Comparison of ENCODE assay signal across 11 mouse cellular contexts in the genomic region with DNA sequence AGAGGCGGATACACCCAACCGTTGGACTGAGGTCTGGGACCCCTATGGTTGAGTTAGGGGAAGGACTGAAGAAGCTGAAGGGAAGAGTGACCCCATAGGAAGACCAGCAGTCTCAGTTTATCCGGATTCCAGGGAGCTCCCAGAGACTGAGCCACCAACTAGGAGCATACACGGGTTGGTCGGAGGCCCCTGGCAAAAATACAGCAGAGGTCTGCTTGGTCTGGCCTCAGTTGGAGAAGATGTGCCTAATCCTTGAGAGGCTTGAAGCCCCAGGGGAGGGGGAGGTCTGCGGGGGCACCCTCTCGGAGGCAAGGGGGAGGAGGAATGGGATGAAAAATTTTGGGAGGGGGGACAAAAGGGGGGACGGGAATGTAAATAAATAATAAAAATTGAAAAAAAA. TPM values are rescaled to one million over a fixed set of nuclear protein-coding genes. Genes with fewer than 3 reads are reported as not detected.
DNase-seq lines count a peak whose midpoint lies in the region; ATAC-seq and TF ChIP-seq lines count a peak whose summit lies in the region.
"Had no signal": no experiment of that assay in that cellular context is flagged by ENCODE, and none has a peak within 500 bp of the region (broad histone marks: within the 10 kb centered on the region; RNA-seq: fewer than 3 reads in every experiment).

No protein-coding gene starts in this region.

- no peaks in the 10 kb centered on the region for H3K9me3 ChIP-seq in forebrain, embryonic 10.5 days
- no peaks in the 10 kb centered on the region for H3K9me3 ChIP-seq in forebrain, embryonic 15.5 days
- no peaks in the 10 kb centered on the region for H3K9me3 ChIP-seq in hindbrain, embryonic 15.5 days
- H3K9me3 ChIP-seq in hindbrain, embryonic 10.5 days: no peaks in the 10 kb centered on the region
- H3K9me3 ChIP-seq in midbrain, embryonic 15.5 days: no peaks in the 10 kb centered on the region
- H3K9me3 ChIP-seq in midbrain, postnatal 0 days (ENCODE audit: low read length): no peaks in the 10 kb centered on the region
- H3K9me3 ChIP-seq: forebrain, embryonic 12.5 days had no signal

- H3K4me2 ChIP-seq in forebrain, embryonic 15.5 days (replicated peaks): no peak overlapping the region
- H3K4me2 ChIP-seq in hindbrain, embryonic 15.5 days: peak overlapping the region; percentile 61; the same call in 1 of the 2 replicates
- peak overlapping the region; percentile 64; the same call in 1 of the 2 replicates for H3K4me2 ChIP-seq in midbrain, embryonic 15.5 days
- no peak overlapping the region for H3K4me2 ChIP-seq in midbrain, postnatal 0 days (ENCODE audit: low read depth, low read length, poor library complexity, severe bottlenecking)
- peak overlapping the region; percentile 99 for H3K4me2 ChIP-seq in myocyte (ENCODE audit: low read depth)

- TF ChIP-seq POLR2A in myocyte (IDR thresholded peaks at IDR 0.05; ENCODE audit: insufficient read length, low read depth): no peak

- no peak overlapping the region for H3K9ac ChIP-seq in forebrain, embryonic 15.5 days (replicated peaks)
- H3K9ac ChIP-seq in hindbrain, embryonic 15.5 days: no peak overlapping the region
- no peak overlapping the region for H3K9ac ChIP-seq in midbrain, embryonic 15.5 days
- H3K9ac ChIP-seq in midbrain, postnatal 0 days (replicated peaks; ENCODE audit: low read length, poor library complexity, severe bottlenecking): no peak overlapping the region

- no peaks in the 10 kb centered on the region for H3K27me3 ChIP-seq in forebrain, embryonic 10.5 days (ENCODE audit: poor library complexity, severe bottlenecking)
- no peaks in the 10 kb centered on the region for H3K27me3 ChIP-seq in forebrain, embryonic 15.5 days
- H3K27me3 ChIP-seq in hindbrain, embryonic 15.5 days: no peaks in the 10 kb centered on the region
- H3K27me3 ChIP-seq in hindbrain, embryonic 10.5 days (ENCODE audit: insufficient read depth, poor library complexity, severe bottlenecking): no peaks in the 10 kb centered on the region
- no peaks in the 10 kb centered on the region for H3K27me3 ChIP-seq in midbrain, embryonic 15.5 days (replicated peaks)
- H3K27me3 ChIP-seq in midbrain, postnatal 0 days (ENCODE audit: insufficient read depth, low read length): no peaks in the 10 kb centered on the region
- H3K27me3 ChIP-seq in myocyte (ENCODE audit: control insufficient read depth, insufficient read depth, insufficient read length): no peaks in the 10 kb centered on the region
- H3K27me3 ChIP-seq: forebrain, embryonic 12.5 days had no signal

- no peaks in the 10 kb centered on the region for H3K36me3 ChIP-seq in forebrain, embryonic 10.5 days (replicated peaks)
- H3K36me3 ChIP-seq in forebrain, embryonic 15.5 days: no peaks in the 10 kb centered on the region
- H3K36me3 ChIP-seq in hindbrain, embryonic 15.5 days: no peaks in the 10 kb centered on the region
- peaks cover 2% of the 10 kb centered on the region; the same call in 1 of the 2 replicates for H3K36me3 ChIP-seq in hindbrain, embryonic 10.5 days
- H3K36me3 ChIP-seq in midbrain, embryonic 15.5 days (replicated peaks): no peaks in the 10 kb centered on the region
- no peaks in the 10 kb centered on the region for H3K36me3 ChIP-seq in midbrain, postnatal 0 days (ENCODE audit: insufficient read depth, low read length)
- H3K36me3 ChIP-seq in myocyte (ENCODE audit: control insufficient read depth, insufficient read depth): peaks cover 8% of the 10 kb centered on the region
- H3K36me3 ChIP-seq: forebrain, embryonic 12.5 days had no signal

- no peak overlapping the region for H3ac ChIP-seq in myocyte (ENCODE audit: control insufficient read depth, insufficient read length)

- peaks cover 9% of the 10 kb centered on the region for H3K79me2 ChIP-seq in myocyte (ENCODE audit: control insufficient read depth, insufficient read depth)

- TF ChIP-seq CTCF in midbrain, postnatal 0 days (IDR thresholded peaks at IDR 0.05): no peak

- H3K27ac ChIP-seq in forebrain, embryonic 10.5 days: no peak overlapping the region
- H3K27ac ChIP-seq in forebrain, embryonic 15.5 days (replicated peaks): no peak overlapping the region
- H3K27ac ChIP-seq in hindbrain, embryonic 15.5 days (replicated peaks): no peak overlapping the region
- no peak overlapping the region for H3K27ac ChIP-seq in hindbrain, embryonic 10.5 days
- no peak overlapping the region for H3K27ac ChIP-seq in midbrain, embryonic 15.5 days
- no peak overlapping the region for H3K27ac ChIP-seq in midbrain, postnatal 0 days (ENCODE audit: low read depth, low read length)
- H3K27ac ChIP-seq: forebrain, embryonic 12.5 days had no signal

- H3K4me3 ChIP-seq in forebrain, embryonic 10.5 days: peak overlapping the region; percentile 57; the same call in 1 of the 2 replicates
- H3K4me3 ChIP-seq in forebrain, embryonic 15.5 days: no peak overlapping the region
- no peak overlapping the region for H3K4me3 ChIP-seq in hindbrain, embryonic 15.5 days
- no peak overlapping the region for H3K4me3 ChIP-seq in hindbrain, embryonic 10.5 days
- no peak overlapping the region for H3K4me3 ChIP-seq in midbrain, embryonic 15.5 days
- H3K4me3 ChIP-seq in midbrain, postnatal 0 days (ENCODE audit: low read depth, low read length): no peak overlapping the region
- peak overlapping the region; percentile 44 for H3K4me3 ChIP-seq in myocyte

- ATAC-seq in forebrain, embryonic 15.5 days (replicated peaks): no peak
- no peak for ATAC-seq in hindbrain, embryonic 15.5 days (ENCODE audit: low FRiP score, low read depth)
- no peak for ATAC-seq in midbrain, embryonic 15.5 days (replicated peaks)
- ATAC-seq in midbrain, postnatal 0 days (ENCODE audit: low FRiP score): no peak
- ATAC-seq in inflammation-experienced regulatory T-cells, adult 6 months: no peak

- DNase-seq in forebrain, embryonic 10.5 days (ENCODE audit: extremely low spot score, low spot score): no peak
- DNase-seq in hindbrain, embryonic 10.5 days (ENCODE audit: low spot score): no peak
- no peak for DNase-seq in midbrain, postnatal 0 days (ENCODE audit: low spot score)

- WGBS in forebrain, embryonic 10.5 days: 44% methylated on average over 8 of the region's 8 CpGs
- 46% methylated on average over 8 of the region's 8 CpGs for WGBS in forebrain, embryonic 15.5 days
- 56% methylated on average over 8 of the region's 8 CpGs for WGBS in hindbrain, embryonic 15.5 days
- 47% methylated on average over 8 of the region's 8 CpGs for WGBS in hindbrain, embryonic 10.5 days
- 50% methylated on average over 8 of the region's 8 CpGs for WGBS in midbrain, embryonic 15.5 days
- 53% methylated on average over 8 of the region's 8 CpGs for WGBS in midbrain, postnatal 0 days

- H3K4me1 ChIP-seq in forebrain, embryonic 10.5 days: peaks cover 23% of the 10 kb centered on the region
- H3K4me1 ChIP-seq in forebrain, embryonic 15.5 days: peaks cover 11% of the 10 kb centered on the region
- peaks cover 15% of the 10 kb centered on the region for H3K4me1 ChIP-seq in hindbrain, embryonic 15.5 days (replicated peaks)
- H3K4me1 ChIP-seq in hindbrain, embryonic 10.5 days (replicated peaks): peaks cover 24% of the 10 kb centered on the region; the same call in 1 of the 2 replicates
- H3K4me1 ChIP-seq in midbrain, embryonic 15.5 days: peaks cover 13% of the 10 kb centered on the region
- no peaks in the 10 kb centered on the region for H3K4me1 ChIP-seq in midbrain, postnatal 0 days (ENCODE audit: insufficient read depth, low read length)

TF ChIP-seq in myocyte, 11 proteins besides CTCF, POLR2A, EP300 and RAD21 (continues in another document):
- no peak for TF ChIP-seq MAX (IDR thresholded peaks at IDR 0.05; ENCODE audit: low read depth)
- TF ChIP-seq TCF12 (IDR thresholded peaks at IDR 0.05; ENCODE audit: insufficient read depth, poor library complexity, severe bottlenecking): no peak

RNA-seq across cellular contexts. Expression of gene Akr1b10, which starts 0.6 kb away (rescaled TPM):
- polyA plus RNA-seq in forebrain, embryonic 10.5 days (2016; fragmentation: Nextera tagmentation; extraction: Ambion mirVana): 11.0 and 11.9 TPM in 2 replicates
- 5.7 and 5.8 TPM in 2 replicates for polyA plus RNA-seq in forebrain, embryonic 15.5 days (2015; fragmentation: Nextera tagmentation; extraction: Ambion mirVana)
- 13.5 and 14.3 TPM in 2 replicates for polyA plus RNA-seq in hindbrain, embryonic 15.5 days (2015; fragmentation: Nextera tagmentation; extraction: Ambion mirVana)
- polyA plus RNA-seq in hindbrain, embryonic 10.5 days (2016; fragmentation: Nextera tagmentation; extraction: Ambion mirVana): 16.7 and 18.7 TPM in 2 replicates
- 9.4 and 10.0 TPM in 2 replicates for polyA plus RNA-seq in midbrain, embryonic 15.5 days (2015; fragmentation: Nextera tagmentation; extraction: Ambion mirVana)
- 9.5 and 13.8 TPM in 2 replicates for total RNA-seq in midbrain, postnatal 0 days (2014; rRNA removed)
- 15.0 and 15.4 TPM in 2 replicates for polyA plus RNA-seq in midbrain, postnatal 0 days (2015; fragmentation: Nextera tagmentation; extraction: Ambion mirVana)
- polyA plus RNA-seq in myocyte (2012; fragmentation: generic; extraction: Trizol): 38.2 TPM
- polyA plus RNA-seq in inflammation-experienced regulatory T-cells, adult 6 months (2017; shearing (Covaris generic)): 10 to 100 TPM; 42.7 to 61.2 (median 50.5) TPM

RNA-seq across cellular contexts. Expression of gene Akr1b7, which starts 28.7 kb away (rescaled TPM):
- 0.11 TPM in 1 of 2 replicates, not detected in the other for polyA plus RNA-seq in forebrain, embryonic 10.5 days (2016; fragmentation: Nextera tagmentation; extraction: Ambion mirVana)
- polyA plus RNA-seq in forebrain, embryonic 15.5 days (2015; fragmentation: Nextera tagmentation; extraction: Ambion mirVana): 0.14 TPM in 1 of 2 replicates, not detected in the other
- 0.12 TPM in 1 of 2 replicates, not detected in the other for polyA plus RNA-seq in hindbrain, embryonic 15.5 days (2015; fragmentation: Nextera tagmentation; extraction: Ambion mirVana)
- polyA plus RNA-seq in hindbrain, embryonic 10.5 days (2016; fragmentation: Nextera tagmentation; extraction: Ambion mirVana): not detected in 2 replicates
- 0.13 TPM in 1 of 2 replicates, not detected in the other for polyA plus RNA-seq in midbrain, embryonic 15.5 days (2015; fragmentation: Nextera tagmentation; extraction: Ambion mirVana)
- not detected in 2 replicates for total RNA-seq in midbrain, postnatal 0 days (2014; rRNA removed)
- polyA plus RNA-seq in midbrain, postnatal 0 days (2015; fragmentation: Nextera tagmentation; extraction: Ambion mirVana): 0.20 TPM in 1 of 2 replicates, not detected in the other
- 19.4 TPM for polyA plus RNA-seq in myocyte (2012; fragmentation: generic; extraction: Trizol)
- not detected for polyA plus RNA-seq in inflammation-experienced regulatory T-cells, adult 6 months (2017; shearing (Covaris generic))
- total RNA-seq: common myeloid progenitor, adult 5-6 weeks; hematopoietic stem cell, adult 5-6 weeks had no signal
- polyA plus RNA-seq: forebrain, embryonic 12.5 days had no signal

RNA-seq across cellular contexts. Expression of gene Akr1b8, which starts 29.5 kb away (rescaled TPM):
- 12.8 and 14.2 TPM in 2 replicates for polyA plus RNA-seq in forebrain, embryonic 10.5 days (2016; fragmentation: Nextera tagmentation; extraction: Ambion mirVana)
- polyA plus RNA-seq in forebrain, embryonic 15.5 days (2015; fragmentation: Nextera tagmentation; extraction: Ambion mirVana): 2.2 and 3.1 TPM in 2 replicates
- 4.3 and 5.2 TPM in 2 replicates for polyA plus RNA-seq in hindbrain, embryonic 15.5 days (2015; fragmentation: Nextera tagmentation; extraction: Ambion mirVana)
- polyA plus RNA-seq in hindbrain, embryonic 10.5 days (2016; fragmentation: Nextera tagmentation; extraction: Ambion mirVana): 27.2 and 29.1 TPM in 2 replicates
- polyA plus RNA-seq in midbrain, embryonic 15.5 days (2015; fragmentation: Nextera tagmentation; extraction: Ambion mirVana): 2.6 TPM in 2 replicates
- 0.38 and 1.4 TPM in 2 replicates for total RNA-seq in midbrain, postnatal 0 days (2014; rRNA removed)
- 2.0 and 2.2 TPM in 2 replicates for polyA plus RNA-seq in midbrain, postnatal 0 days (2015; fragmentation: Nextera tagmentation; extraction: Ambion mirVana)
- 167 TPM for polyA plus RNA-seq in myocyte (2012; fragmentation: generic; extraction: Trizol)
- under 1 TPM in 1 of 3 experiments, not detected in 2; 0.58 TPM for polyA plus RNA-seq in inflammation-experienced regulatory T-cells, adult 6 months (2017; shearing (Covaris generic))
- total RNA-seq: common myeloid progenitor, adult 5-6 weeks; hematopoietic stem cell, adult 5-6 weeks had no signal

Comparison
In these comparisons a context has a peak if more than half of its experiments do, and no peak if none do; other contexts are left out.
1. H3K4me3 ChIP-seq: peak in forebrain, embryonic 10.5 days (single experiment) and myocyte (single experiment); none in forebrain, embryonic 15.5 days (single experiment), hindbrain, embryonic 15.5 days (single experiment), hindbrain, embryonic 10.5 days (single experiment), midbrain, embryonic 15.5 days (single experiment) and midbrain, postnatal 0 days (single experiment).
2. H3K4me2 ChIP-seq: peak in hindbrain, embryonic 15.5 days (single experiment), midbrain, embryonic 15.5 days (single experiment) and myocyte (single experiment); none in forebrain, embryonic 15.5 days (single experiment) and midbrain, postnatal 0 days (single experiment).
3. RNA of gene Akr1b7, which starts 28.7 kb away (polyA plus RNA-seq): 19.4 TPM in myocyte (single experiment); 0.20 TPM in midbrain, postnatal 0 days, 0.12 TPM in hindbrain, embryonic 15.5 days, 0.11 TPM in forebrain, embryonic 10.5 days, 0.14 TPM in forebrain, embryonic 15.5 days, not detected in hindbrain, embryonic 10.5 days, 0.13 TPM in midbrain, embryonic 15.5 days and not detected in inflammation-experienced regulatory T-cells, adult 6 months; every median in the first group is over 10 times any median in the second.